Comparison of ENCODE assay signal across 11 mouse cellular contexts in the genomic region with DNA sequence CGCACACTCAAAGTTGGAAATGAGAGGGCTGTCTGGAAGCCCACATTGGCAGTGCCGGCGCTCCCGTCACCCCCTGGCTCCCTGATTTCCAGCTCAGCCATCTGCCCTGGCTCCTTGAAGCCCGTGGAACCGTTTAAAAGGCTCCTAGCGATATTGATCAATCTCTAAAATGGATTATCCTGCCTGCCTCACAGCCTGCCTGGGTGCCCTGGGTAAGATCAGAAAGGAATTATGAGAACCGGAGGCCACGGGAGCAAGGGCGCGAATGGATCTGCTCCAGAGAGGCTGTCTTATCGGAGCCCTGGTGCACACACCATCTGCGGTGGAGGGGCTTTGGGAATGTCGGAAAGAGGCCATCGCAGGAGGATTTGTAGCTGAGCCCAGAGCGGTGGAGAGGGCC.
DNase-seq lines count a peak whose midpoint lies in the region; ATAC-seq lines count a peak whose summit lies in the region.
"Had no signal": no experiment of that assay in that cellular context is flagged by ENCODE, and none has a peak within 500 bp of the region (broad histone marks: within the 10 kb centered on the region; RNA-seq: fewer than 3 reads in every experiment).

No protein-coding gene starts in this region.

- no peak overlapping the region for H3K9ac ChIP-seq in neural tube, embryonic 11.5 days (ENCODE audit: low read length)
- H3K9ac ChIP-seq in hindbrain, embryonic 16.5 days (ENCODE audit: low read depth, low read length), result peak overlapping the region; percentile 21; the same call in 1 of the 2 replicates
- no peak overlapping the region for H3K9ac ChIP-seq in liver, embryonic 12.5 days

- H3K9me3 ChIP-seq in neural tube, embryonic 11.5 days (ENCODE audit: control insufficient read depth, low read length), result no peaks in the 10 kb centered on the region
- H3K9me3 ChIP-seq in forebrain, embryonic 10.5 days, result no peaks in the 10 kb centered on the region
- H3K9me3 ChIP-seq in hindbrain, embryonic 16.5 days (ENCODE audit: control insufficient read depth, low read length), result no peaks in the 10 kb centered on the region
- H3K9me3 ChIP-seq in liver, embryonic 12.5 days (replicated peaks), result no peaks in the 10 kb centered on the region
- H3K9me3 ChIP-seq: liver, embryonic 15.5 days had no signal

- H3K36me3 ChIP-seq in neural tube, embryonic 11.5 days (ENCODE audit: control insufficient read depth, insufficient read depth, low read length), result no peaks in the 10 kb centered on the region
- no peaks in the 10 kb centered on the region for H3K36me3 ChIP-seq in forebrain, embryonic 10.5 days (replicated peaks)
- no peaks in the 10 kb centered on the region for H3K36me3 ChIP-seq in hindbrain, embryonic 16.5 days (ENCODE audit: control insufficient read depth, insufficient read depth, low read length)
- H3K36me3 ChIP-seq in liver, embryonic 12.5 days, result no peaks in the 10 kb centered on the region
- H3K36me3 ChIP-seq: liver, embryonic 15.5 days had no signal

- WGBS in neural tube, embryonic 11.5 days, result 47% methylated on average over 16 of the region's 16 CpGs
- WGBS in forebrain, embryonic 10.5 days, result 55% methylated on average over 16 of the region's 16 CpGs
- WGBS in hindbrain, embryonic 16.5 days, result 29% methylated on average over 16 of the region's 16 CpGs
- 51% methylated on average over 16 of the region's 16 CpGs for WGBS in liver, embryonic 12.5 days (ENCODE audit: insufficient replicate concordance)

- no peak overlapping the region for H3K4me3 ChIP-seq in neural tube, embryonic 11.5 days (ENCODE audit: low read depth, low read length)
- no peak overlapping the region for H3K4me3 ChIP-seq in forebrain, embryonic 10.5 days
- H3K4me3 ChIP-seq in hindbrain, embryonic 16.5 days (ENCODE audit: low read length), result no peak overlapping the region
- H3K4me3 ChIP-seq in liver, embryonic 12.5 days, result no peak overlapping the region
- H3K4me3 ChIP-seq: liver, embryonic 15.5 days; myocyte had no signal

- peaks cover 33% of the 10 kb centered on the region for H3K4me1 ChIP-seq in neural tube, embryonic 11.5 days (ENCODE audit: control insufficient read depth, insufficient read depth, low read length)
- H3K4me1 ChIP-seq in forebrain, embryonic 10.5 days, result peaks cover 86% of the 10 kb centered on the region
- H3K4me1 ChIP-seq in hindbrain, embryonic 16.5 days (ENCODE audit: control insufficient read depth, insufficient read depth, low read depth, low read length), result peaks cover 35% of the 10 kb centered on the region
- H3K4me1 ChIP-seq in liver, embryonic 12.5 days, result peaks cover 77% of the 10 kb centered on the region

- DNase-seq in neural tube, embryonic 11.5 days (ENCODE audit: low spot score), result peak; percentile 40
- DNase-seq in neural tube, embryonic 10.5 days (ENCODE audit: extremely low spot score, low spot score), result no peak
- no peak for DNase-seq in forebrain, embryonic 10.5 days (ENCODE audit: extremely low spot score, low spot score)
- no peak for DNase-seq in right cerebral cortex, postnatal 10 days (ENCODE audit: low spot score in 2 of 2)
- DNase-seq: adrenal gland, postnatal 14 days; cerebellum, adult 9-10 months had no signal

- no peak overlapping the region for H3K4me2 ChIP-seq in neural tube, embryonic 11.5 days (ENCODE audit: low read depth)
- peak overlapping the region; percentile 14; the same call in 1 of the 2 replicates for H3K4me2 ChIP-seq in hindbrain, embryonic 16.5 days (ENCODE audit: low read length)
- no peak overlapping the region for H3K4me2 ChIP-seq in liver, embryonic 12.5 days
- H3K4me2 ChIP-seq: liver, embryonic 15.5 days had no signal

- ATAC-seq in neural tube, embryonic 11.5 days (ENCODE audit: insufficient read depth, low FRiP score, low TSS enrichment), result no peak
- ATAC-seq in hindbrain, embryonic 16.5 days, result peak; percentile 19; the same call in 1 of the 2 replicates
- no peak for ATAC-seq in inflammation-experienced regulatory T-cells, adult 6 months
- no peak for ATAC-seq in liver, embryonic 12.5 days

- no peaks in the 10 kb centered on the region for H3K27me3 ChIP-seq in neural tube, embryonic 11.5 days (ENCODE audit: control insufficient read depth, insufficient read depth, low read length)
- H3K27me3 ChIP-seq in forebrain, embryonic 10.5 days (ENCODE audit: poor library complexity, severe bottlenecking), result peaks cover 85% of the 10 kb centered on the region
- H3K27me3 ChIP-seq in hindbrain, embryonic 16.5 days (replicated peaks; ENCODE audit: control insufficient read depth, insufficient read depth, low read length), result no peaks in the 10 kb centered on the region; the same call in 1 of the 2 replicates
- peaks cover 35% of the 10 kb centered on the region for H3K27me3 ChIP-seq in liver, embryonic 12.5 days (replicated peaks)

- peak overlapping the region; percentile 34 for H3K27ac ChIP-seq in neural tube, embryonic 11.5 days (ENCODE audit: low read depth, low read length)
- H3K27ac ChIP-seq in forebrain, embryonic 10.5 days, result peak overlapping the region; percentile 71
- peak overlapping the region; percentile 13 for H3K27ac ChIP-seq in hindbrain, embryonic 16.5 days (ENCODE audit: low read depth, low read length)
- H3K27ac ChIP-seq in liver, embryonic 12.5 days, result no peak overlapping the region
- H3K27ac ChIP-seq: liver, embryonic 15.5 days had no signal
